Mouse (Mus musculus) R1 (cell line): Measurements from ENCODE around the gene Taf15.
"Not testable (repeated sequence)": the region's sequence is repeated elsewhere in the genome, so short reads cannot be mapped to it uniquely, and the experiment has no call there.

Experiments
- DNase-seq: peaks from one replicate; pipeline ENCODE4 v3.0.0-alpha.2; 2018; ENCODE audit warnings: low read depth, low spot score

Gene Taf15

GRCm38 (mm10) chr11:83536831-83537230 lies 63.9 kb downstream of the Taf15 start:
- DNase-seq: no peak

DNA sequence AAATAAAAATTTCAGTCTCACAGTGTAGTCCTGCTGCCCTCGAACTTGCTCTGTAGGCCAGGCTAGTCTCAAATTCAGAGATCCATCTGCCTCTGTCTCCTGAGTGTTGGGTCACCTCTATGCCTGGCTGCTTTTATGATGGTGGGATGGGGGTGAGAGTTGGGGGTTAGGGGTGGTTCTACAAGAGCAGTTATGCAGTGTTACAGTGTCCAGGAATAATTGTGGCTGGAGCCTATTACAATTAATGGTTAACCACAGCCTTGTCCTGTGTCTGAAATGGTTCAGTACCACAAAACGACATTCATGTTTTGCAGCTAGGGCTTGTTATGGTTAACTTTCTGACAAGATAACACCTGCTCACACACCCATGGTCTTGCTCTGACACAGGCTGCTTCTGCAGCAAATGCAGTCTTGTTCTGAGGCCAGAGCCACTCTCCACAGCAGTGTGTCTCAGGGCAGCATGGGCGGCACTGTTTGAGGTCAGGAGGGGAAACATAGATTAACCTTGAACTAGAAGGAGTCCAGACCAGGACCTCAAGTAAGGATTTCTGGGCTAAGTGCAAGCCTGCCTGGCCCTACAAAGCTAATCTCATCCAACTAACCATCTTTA lies 65.9 kb downstream of the Taf15 start:
- DNase-seq: no peak

GRCm38 (mm10) chr11:83540931-83541330 lies 68.0 kb downstream of the Taf15 start:
- DNase-seq: no peak

- no peak for DNase-seq
Observed at GRCm38 (mm10) chr11:83541415-83541814, 68.5 kb downstream of the Taf15 start.

DNA sequence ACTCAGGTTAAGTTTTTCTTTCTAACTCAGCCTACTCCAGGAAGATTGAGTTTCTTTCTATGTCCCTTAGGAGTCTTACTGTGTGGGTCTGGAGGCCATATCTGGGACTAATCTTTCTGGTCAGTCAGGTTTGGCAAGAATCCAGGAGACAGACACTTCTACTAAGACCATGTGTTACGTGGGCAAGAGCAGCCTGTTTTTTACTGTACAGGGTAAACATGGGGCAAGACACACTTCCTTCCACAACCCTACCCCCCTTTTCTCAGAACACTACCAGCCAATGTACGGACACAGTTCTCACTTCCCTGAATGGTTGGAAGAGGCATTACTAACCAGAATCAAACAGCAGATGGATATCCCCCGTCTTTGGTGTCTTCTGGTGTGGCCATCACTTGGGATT lies 71.3 kb downstream of the Taf15 start:
- no peak for DNase-seq

GRCm38 (mm10) chr11:83550186-83550632 lies 77.3 kb downstream of the Taf15 start:
- DNase-seq: no peak

- DNase-seq: not testable (repeated sequence)
Observed at GRCm38 (mm10) chr11:83551037-83551436, 78.2 kb downstream of the Taf15 start.

GRCm38 (mm10) chr11:83551668-83552067 lies 78.8 kb downstream of the Taf15 start:
- DNase-seq: no peak
